Mouse (Mus musculus) CD4-positive, CD25-positive, alpha-beta regulatory T cell, adult 2 months (primary cell): ENCODE data around the gene Vmn1r129.
"Not testable (repeated sequence)": the region's sequence is repeated elsewhere in the genome, so short reads cannot be mapped to it uniquely, and the experiment has no call there.

Experiments used
- DNase-seq: peaks from one replicate; pipeline ENCODE4 v3.0.0-alpha.2; 2012; ENCODE audit warnings: low read depth, low spot score

Vmn1r129 gene

GRCm38 (mm10) chr7:21361191-21361590 is at the start of gene Vmn1r129:
Gene Vmn1r129, minus strand, starts transcription at chr7:21361291.
- DNase-seq: not testable (repeated sequence)

- DNase-seq: not testable (repeated sequence)
Observed at GRCm38 (mm10) chr7:21349073-21349472, 12.0 kb downstream of the Vmn1r129 start, which contains the start of gene Vmn1r128. Gene Vmn1r128, plus strand, starts transcription at chr7:21349373.

- DNase-seq: not testable (repeated sequence)
Observed at GRCm38 (mm10) chr7:21319761-21320160, 41.3 kb downstream of the Vmn1r129 start, which contains the start of gene Vmn1r127. Gene Vmn1r127, minus strand, starts transcription at chr7:21319861.
